Mouse (Mus musculus): ENCODE measurements around the gene Gm40460. TPM values are rescaled to one million over a fixed set of nuclear protein-coding genes. Genes with fewer than 3 reads are reported as not detected.

Gm40460 gene
- total RNA-seq, 2 experiments from 2014 or later: not detected

DNA sequence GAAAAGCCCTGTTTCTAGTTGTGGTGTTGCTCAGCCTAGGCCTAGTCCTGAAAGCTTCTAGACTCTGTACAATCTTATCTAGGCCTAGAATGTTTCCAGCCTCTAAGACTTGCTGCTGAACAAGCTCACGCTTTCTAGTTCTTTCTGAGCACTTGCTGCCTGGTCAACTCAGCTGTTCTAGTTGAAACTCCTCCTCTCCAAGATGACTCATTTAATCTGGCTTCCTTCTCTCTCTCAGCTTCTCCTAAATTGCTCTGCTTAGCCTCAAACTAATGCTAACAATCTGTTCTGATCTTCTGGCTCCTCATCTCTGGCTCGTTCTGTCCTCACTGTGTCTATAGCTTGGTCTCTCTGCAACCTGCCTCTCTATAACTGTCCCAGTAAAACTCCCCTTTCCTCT is 42.1 kb downstream of the Gm40460 start:
- no peak for ATAC-seq (replicated peaks; ENCODE audit: low FRiP score, poor library complexity, severe bottlenecking)

Other genes starting within 250 kb of the Gm40460 start
- gene Mob2, start 180.0 kb downstream of the Gm40460 start, total RNA-seq (2015; ENCODE audit: low replicate concordance): 67.1 and 69.6 TPM in 2 replicates
- 75.1 and 76.9 TPM in 2 replicates for gene Mob2, start 180.0 kb downstream of the Gm40460 start, total RNA-seq (2017; ENCODE audit: low replicate concordance)
- 13.3 and 22.2 TPM in 2 replicates for gene Dusp8, start 145.2 kb downstream of the Gm40460 start, total RNA-seq (2015; ENCODE audit: low replicate concordance)
- gene Dusp8, start 145.2 kb downstream of the Gm40460 start, total RNA-seq (2017; ENCODE audit: low replicate concordance): 14.7 and 15.9 TPM in 2 replicates
- not detected in 2 replicates for gene Gm45618, start 120.3 kb downstream of the Gm40460 start, total RNA-seq (2015; ENCODE audit: low replicate concordance)
- not detected in 2 replicates for gene Gm45618, start 120.3 kb downstream of the Gm40460 start, total RNA-seq (2017; ENCODE audit: low replicate concordance)
- not detected in 2 replicates for gene Gm39115, start 105.0 kb downstream of the Gm40460 start, total RNA-seq (2015; ENCODE audit: low replicate concordance)
- gene Gm39115, start 105.0 kb downstream of the Gm40460 start, total RNA-seq (2017; ENCODE audit: low replicate concordance): not detected in 2 replicates
- gene Gm45337, start 96.5 kb downstream of the Gm40460 start, total RNA-seq (2015; ENCODE audit: low replicate concordance): not detected in 2 replicates
- not detected in 2 replicates for gene Gm45337, start 96.5 kb downstream of the Gm40460 start, total RNA-seq (2017; ENCODE audit: low replicate concordance)
- not detected in 2 replicates for gene Gm29735, start 84.0 kb downstream of the Gm40460 start, total RNA-seq (2015; ENCODE audit: low replicate concordance)
- not detected in 2 replicates for gene Gm29735, start 84.0 kb downstream of the Gm40460 start, total RNA-seq (2017; ENCODE audit: low replicate concordance)
- not detected in 2 replicates for gene Gm4553, start 75.3 kb downstream of the Gm40460 start, total RNA-seq (2015; ENCODE audit: low replicate concordance)
- not detected in 2 replicates for gene Gm4553, start 75.3 kb downstream of the Gm40460 start, total RNA-seq (2017; ENCODE audit: low replicate concordance)
- not detected in 2 replicates for gene Krtap5-2, start 65.1 kb downstream of the Gm40460 start, total RNA-seq (2015; ENCODE audit: low replicate concordance)
- gene Krtap5-2, start 65.1 kb downstream of the Gm40460 start, total RNA-seq (2017; ENCODE audit: low replicate concordance): not detected in 2 replicates
- gene Gm10153, start 50.7 kb downstream of the Gm40460 start, total RNA-seq (2015; ENCODE audit: low replicate concordance): not detected in 2 replicates
- gene Gm10153, start 50.7 kb downstream of the Gm40460 start, total RNA-seq (2017; ENCODE audit: low replicate concordance): not detected in 2 replicates
- not detected in 2 replicates for gene Krtap5-3, start 39.7 kb downstream of the Gm40460 start, total RNA-seq (2015; ENCODE audit: low replicate concordance)
- not detected in 2 replicates for gene Krtap5-3, start 39.7 kb downstream of the Gm40460 start, total RNA-seq (2017; ENCODE audit: low replicate concordance)
- not detected in 2 replicates for gene Gm7579, start 29.2 kb downstream of the Gm40460 start, total RNA-seq (2015; ENCODE audit: low replicate concordance)
- gene Gm7579, start 29.2 kb downstream of the Gm40460 start, total RNA-seq (2017; ENCODE audit: low replicate concordance): not detected in 2 replicates
- not detected in 2 replicates for gene Krtap5-5, start 11.1 kb downstream of the Gm40460 start, total RNA-seq (2015; ENCODE audit: low replicate concordance)
- gene Krtap5-5, start 11.1 kb downstream of the Gm40460 start, total RNA-seq (2017; ENCODE audit: low replicate concordance): not detected in 2 replicates
- gene Gm2431, start 17.3 kb upstream of the Gm40460 start, total RNA-seq (2015; ENCODE audit: low replicate concordance): not detected in 2 replicates
- not detected in 2 replicates for gene Gm2431, start 17.3 kb upstream of the Gm40460 start, total RNA-seq (2017; ENCODE audit: low replicate concordance)
- not detected in 2 replicates for gene Gm4559, start 33.3 kb upstream of the Gm40460 start, total RNA-seq (2015; ENCODE audit: low replicate concordance)
- not detected in 2 replicates for gene Gm4559, start 33.3 kb upstream of the Gm40460 start, total RNA-seq (2017; ENCODE audit: low replicate concordance)
- gene Krtap5-1, start 56.0 kb upstream of the Gm40460 start, total RNA-seq (2015; ENCODE audit: low replicate concordance): not detected in 2 replicates
- gene Krtap5-1, start 56.0 kb upstream of the Gm40460 start, total RNA-seq (2017; ENCODE audit: low replicate concordance): not detected in 2 replicates
- gene Krtap5-4, start 62.5 kb upstream of the Gm40460 start, total RNA-seq (2015; ENCODE audit: low replicate concordance): not detected in 2 replicates
- gene Krtap5-4, start 62.5 kb upstream of the Gm40460 start, total RNA-seq (2017; ENCODE audit: low replicate concordance): not detected in 2 replicates
- gene Ifitm10, start 132.7 kb upstream of the Gm40460 start, total RNA-seq (2015; ENCODE audit: low replicate concordance): 1.0 and 1.2 TPM in 2 replicates
- gene Ifitm10, start 132.7 kb upstream of the Gm40460 start, total RNA-seq (2017; ENCODE audit: low replicate concordance): 0.42 TPM in 1 of 2 replicates, not detected in the other
- gene Gm49369, start 141.6 kb upstream of the Gm40460 start, total RNA-seq (2015; ENCODE audit: low replicate concordance): not detected in 2 replicates
- 121 and 215 TPM in 2 replicates for gene Gm49369, start 141.6 kb upstream of the Gm40460 start, total RNA-seq (2017; ENCODE audit: low replicate concordance)
- 138 and 155 TPM in 2 replicates for gene Ctsd, start 147.0 kb upstream of the Gm40460 start, total RNA-seq (2015; ENCODE audit: low replicate concordance)
- 126 and 150 TPM in 2 replicates for gene Ctsd, start 147.0 kb upstream of the Gm40460 start, total RNA-seq (2017; ENCODE audit: low replicate concordance)
- gene Syt8, start 193.8 kb upstream of the Gm40460 start, total RNA-seq (2015; ENCODE audit: low replicate concordance): not detected in 2 replicates
- not detected in 2 replicates for gene Syt8, start 193.8 kb upstream of the Gm40460 start, total RNA-seq (2017; ENCODE audit: low replicate concordance)
- 19.6 TPM in 1 of 2 replicates, not detected in the other for gene Tnni2, start 200.7 kb upstream of the Gm40460 start, total RNA-seq (2015; ENCODE audit: low replicate concordance)
- 2.0 and 6.4 TPM in 2 replicates for gene Tnni2, start 200.7 kb upstream of the Gm40460 start, total RNA-seq (2017; ENCODE audit: low replicate concordance)
- 119 and 155 TPM in 2 replicates for gene Lsp1, start 219.7 kb upstream of the Gm40460 start, total RNA-seq (2015; ENCODE audit: low replicate concordance)
- 98.7 and 120 TPM in 2 replicates for gene Lsp1, start 219.7 kb upstream of the Gm40460 start, total RNA-seq (2017; ENCODE audit: low replicate concordance)